Mouse (Mus musculus) heart, postnatal 0 days (tissue): ENCODE measurements around the gene Pik3ip1. TPM values are rescaled to one million over a fixed set of nuclear protein-coding genes. Genes with fewer than 3 reads are reported as not detected.
A peak's percentile ranks its signal among the peaks of the same experiment; 100 is the strongest.

Experiments used
- ATAC-seq: fragments of 200-750 bp; cut with Nextera tagmentation; 2 replicates; pipeline ENCODE4 v1.8.0; 2017; ENCODE audit warnings: low read depth, moderate number of reproducible peaks, moderate library complexity; ENCODE audit not compliant: insufficient read depth
- DNase-seq: peaks from one replicate; pipeline ENCODE4 v3.0.0-alpha.2; 2016; ENCODE audit warnings: low spot score
- H3K27ac ChIP-seq: fragments of 300-500 bp; sonication (generic); 2 replicates; pipeline ENCODE4 v1.5.1; 2014; ENCODE audit warnings: low read depth, mild to moderate bottlenecking
- H3K27me3 ChIP-seq: fragments of 300-500 bp; sonication (generic); 2 replicates; pipeline ENCODE4 v1.6.1; 2014; ENCODE audit warnings: low read length, mixed read lengths; ENCODE audit not compliant: control insufficient read depth, insufficient read depth
- H3K36me3 ChIP-seq: fragments of 300-500 bp; sonication (generic); replicated peaks from 2 replicates; pipeline ENCODE4 v1.6.1; 2014; ENCODE audit warnings: low read length, mixed read lengths; ENCODE audit not compliant: control insufficient read depth, insufficient read depth
- H3K4me1 ChIP-seq: fragments of 300-500 bp; sonication (generic); 2 replicates; pipeline ENCODE4 v1.6.1; 2014; ENCODE audit warnings: antibody characterized with exemption; ENCODE audit not compliant: control insufficient read depth, insufficient read depth
- H3K4me2 ChIP-seq: fragments of 300-500 bp; sonication (generic); 2 replicates; pipeline ENCODE4 v1.6.1; 2014; ENCODE audit warnings: low read depth, mild to moderate bottlenecking, low read length, moderate library complexity
- H3K4me3 ChIP-seq: fragments of 300-500 bp; sonication (generic); 2 replicates; pipeline ENCODE4 v1.5.1; 2014; ENCODE audit warnings: low read depth, low read length
- H3K9ac ChIP-seq: fragments of 300-500 bp; sonication (generic); replicated peaks from 2 replicates; pipeline ENCODE4 v1.6.1; 2014; ENCODE audit warnings: low read depth, low read length, mixed read lengths
- H3K9me3 ChIP-seq: fragments of 300-500 bp; sonication (generic); replicated peaks from 2 replicates; pipeline ENCODE4 v1.6.1; 2016; ENCODE audit warnings: low read length; ENCODE audit not compliant: control insufficient read depth
- CTCF ChIP-seq: IDR thresholded peaks from 2 replicates; pipeline ENCODE4 v1.5.1; 2016; ENCODE audit warnings: antibody characterized with exemption, control low read depth, low read depth
- EP300 ChIP-seq: IDR thresholded peaks from 2 replicates; pipeline ENCODE4 v1.6.1; 2016; ENCODE audit warnings: antibody characterized with exemption, low read depth
- WGBS: fragments of 180-500 bp; shearing (Covaris S2); extraction: QIAGEN DNeasy Blood & Tissue Kit; methylation state at CpG from one replicate; pipeline ENCODE4 v1.1.7; 2014; 5-methylcytosine and 5-hydroxymethylcytosine counted together
- polyA plus RNA-seq: library from polyadenylated mRNA; unstranded; fragments of >200 nt; fragmentation: Nextera tagmentation; extraction: Ambion mirVana; gene quantifications from 2 replicates; pipeline ENCODE4 v1.2.1, GENCODE M21; 2015
- total RNA-seq: library from RNA; depleted of rRNA; stranded (reverse); fragments of >200 nt; gene quantifications from 2 replicates; pipeline ENCODE4 v1.2.3, GENCODE M21; 2014; ENCODE audit warnings: low replicate concordance; rRNA removed

Pik3ip1 gene
- total RNA-seq: 22.3 and 57.6 TPM in 2 replicates
- polyA plus RNA-seq: 44.7 and 65.9 TPM in 2 replicates

- DNase-seq (peak; percentile 72), ATAC-seq (no peak)
- H3K4me1 ChIP-seq: peaks cover 31% of the 10 kb centered on the region
- peaks cover 23% of the 10 kb centered on the region for H3K36me3 ChIP-seq
- peak within 1 kb of the TSS; percentile 87 for H3K27ac ChIP-seq
- no peaks in the 10 kb centered on the region for H3K27me3 ChIP-seq
- H3K4me2 ChIP-seq: peak within 1 kb of the TSS; percentile 89
- TF ChIP-seq CTCF (no peak), EP300 (no peak)
- no peaks in the 10 kb centered on the region for H3K9me3 ChIP-seq
- peak within 1 kb of the TSS; percentile 76 for H3K9ac ChIP-seq
- H3K4me3 ChIP-seq: peak within 1 kb of the TSS; percentile 69
Measured at GRCm38 (mm10) chr11:3329891-3330451, at the start of gene Pik3ip1. Pik3ip1 (plus strand) TSS chr11:3330401.

- no peak overlapping the region for H3K4me2 ChIP-seq
- H3K27ac ChIP-seq: no peak overlapping the region
- H3K9me3 ChIP-seq: peaks cover 9% of the 10 kb centered on the region
- no peaks in the 10 kb centered on the region for H3K27me3 ChIP-seq
- DNase-seq (no peak), ATAC-seq (no peak)
- 88% methylated on average over 6 of the region's 6 CpGs for WGBS
- no peak for TF ChIP-seq CTCF
- TF ChIP-seq EP300: no peak
- no peaks in the 10 kb centered on the region for H3K36me3 ChIP-seq
- H3K4me1 ChIP-seq: no peaks in the 10 kb centered on the region
- H3K4me3 ChIP-seq: no peak overlapping the region
- H3K9ac ChIP-seq: no peak overlapping the region
Measured at GRCm38 (mm10) chr11:3282887-3283286, 47.3 kb upstream of the Pik3ip1 start.

GRCm38 (mm10) chr11:3283645-3284044 is 46.6 kb upstream of the Pik3ip1 start:
- Histone ChIP-seq H3K9me3 (peaks cover 9% of the 10 kb centered on the region), H3K27me3 (no peaks in the 10 kb centered on the region), H3K27ac (no peak overlapping the region), H3K36me3 (no peaks in the 10 kb centered on the region), H3K4me3 (no peak overlapping the region), H3K4me2 (no peak overlapping the region), H3K4me1 (peaks cover 4% of the 10 kb centered on the region; the same call in 1 of the 2 replicates), H3K9ac (no peak overlapping the region)
- TF ChIP-seq CTCF (no peak), EP300 (no peak)
- DNase-seq (no peak), ATAC-seq (no peak)
- 87% methylated on average over 6 of the region's 6 CpGs for whole genome bisulfite sequencing

- H3K4me2 ChIP-seq: no peak overlapping the region
- no peak overlapping the region for H3K9ac ChIP-seq
- no peaks in the 10 kb centered on the region for H3K27me3 ChIP-seq
- no peak overlapping the region for H3K27ac ChIP-seq
- WGBS: 75% methylated on average over 3 of the region's 3 CpGs
- ATAC-seq (no peak), DNase-seq (no peak)
- H3K4me1 ChIP-seq: peaks cover 5% of the 10 kb centered on the region
- TF ChIP-seq EP300: no peak
- TF ChIP-seq CTCF: no peak
- no peak overlapping the region for H3K4me3 ChIP-seq
- H3K36me3 ChIP-seq: no peaks in the 10 kb centered on the region
- peaks cover 7% of the 10 kb centered on the region for H3K9me3 ChIP-seq
Measured at GRCm38 (mm10) chr11:3285940-3286339, 44.3 kb upstream of the Pik3ip1 start.

- Histone ChIP-seq H3K9ac (no peak overlapping the region), H3K4me2 (no peak overlapping the region), H3K27ac (no peak overlapping the region), H3K36me3 (no peaks in the 10 kb centered on the region), H3K4me1 (peaks cover 16% of the 10 kb centered on the region), H3K9me3 (no peaks in the 10 kb centered on the region), H3K4me3 (no peak overlapping the region), H3K27me3 (no peaks in the 10 kb centered on the region)
- no peak for ATAC-seq
- 63% methylated on average over 6 of the region's 6 CpGs for WGBS
- no peak for TF ChIP-seq EP300
- no peak for TF ChIP-seq CTCF
- DNase-seq: no peak
Measured at GRCm38 (mm10) chr11:3287131-3287530, 43.1 kb upstream of the Pik3ip1 start.

GRCm38 (mm10) chr11:3287921-3288320 is 42.3 kb upstream of the Pik3ip1 start:
- ATAC-seq: no peak
- H3K27ac ChIP-seq: peak overlapping the region; percentile 98; the same call in 1 of the 2 replicates
- 71% methylated on average over 5 of the region's 5 CpGs for WGBS

More at GRCm38 (mm10) chr11:3287921-3288320, 42.3 kb upstream of the Pik3ip1 start:
- peak overlapping the region; percentile 97 for H3K4me2 ChIP-seq
- no peaks in the 10 kb centered on the region for H3K27me3 ChIP-seq
- peak overlapping the region; percentile 69; the same call in 1 of the 2 replicates for H3K9ac ChIP-seq
- peaks cover 24% of the 10 kb centered on the region for H3K4me1 ChIP-seq
- H3K9me3 ChIP-seq: no peaks in the 10 kb centered on the region
- H3K4me3 ChIP-seq: no peak overlapping the region
- no peak for DNase-seq
- H3K36me3 ChIP-seq: no peaks in the 10 kb centered on the region
- TF ChIP-seq CTCF (no peak), EP300 (no peak)
